Mouse (Mus musculus) cerebellum, postnatal 4 days (tissue): ENCODE results near the gene Tmem251.

ENCODE experiments used
- DNase-seq, 2 experiments: peaks; one replicate each; pipeline ENCODE4 v3.0.0; 2022; ENCODE audit warnings: low spot score in 2 of 2, mixed read lengths in 1 of 2

Tmem251 gene

GRCm38 (mm10) chr12:102757055-102757688, 13.6 kb downstream of the Tmem251 start:
- no peak for DNase-seq

DNA sequence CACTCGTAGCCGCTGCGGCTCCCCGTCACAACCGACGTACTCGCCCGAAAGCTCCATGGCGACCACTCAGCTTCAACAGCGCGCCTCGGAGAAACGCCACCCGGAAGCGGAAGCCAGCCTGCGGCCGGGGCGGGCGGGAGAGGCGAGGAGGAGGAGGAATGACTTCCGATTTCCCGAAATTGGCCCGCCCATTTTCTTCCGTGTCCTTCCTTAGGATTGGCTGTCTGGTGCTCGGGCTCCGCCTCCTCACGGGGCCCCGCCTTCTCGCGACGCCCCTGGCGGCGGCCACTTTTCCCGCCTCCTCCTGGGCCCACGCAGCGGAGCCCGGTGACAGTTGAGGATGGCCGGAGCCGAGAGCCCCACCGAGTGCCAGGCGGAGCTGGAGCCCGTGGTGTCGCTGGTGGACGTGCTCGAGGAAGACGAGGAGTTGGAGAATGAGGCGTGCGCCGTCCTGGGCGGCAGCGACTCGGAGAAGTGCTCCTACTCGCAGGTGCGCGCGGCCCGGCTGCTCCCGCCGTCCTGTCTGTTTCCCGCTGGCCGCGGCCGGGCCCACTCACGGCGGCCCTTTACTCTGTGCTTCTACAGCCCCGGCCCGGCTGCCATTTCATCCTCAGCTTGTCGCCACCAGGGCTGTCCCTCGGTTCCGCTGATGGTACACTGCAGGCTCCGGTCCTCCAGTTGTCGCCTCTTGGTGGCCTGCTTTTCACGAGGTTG, 14.3 kb downstream of the Tmem251 start, which contains the start of the genes Gm28051, Gon7 and Ubr7:
Gene Gm28051 (minus strand): TSS at position 77 of the 714 bp plus-strand sequence.
Gene Gon7 (minus strand): TSS at position 115 of the 714 bp plus-strand sequence.
Gene Ubr7 (plus strand): TSS at position 279 of the 714 bp plus-strand sequence.
- peak; percentile 88 to 94 for DNase-seq

DNA sequence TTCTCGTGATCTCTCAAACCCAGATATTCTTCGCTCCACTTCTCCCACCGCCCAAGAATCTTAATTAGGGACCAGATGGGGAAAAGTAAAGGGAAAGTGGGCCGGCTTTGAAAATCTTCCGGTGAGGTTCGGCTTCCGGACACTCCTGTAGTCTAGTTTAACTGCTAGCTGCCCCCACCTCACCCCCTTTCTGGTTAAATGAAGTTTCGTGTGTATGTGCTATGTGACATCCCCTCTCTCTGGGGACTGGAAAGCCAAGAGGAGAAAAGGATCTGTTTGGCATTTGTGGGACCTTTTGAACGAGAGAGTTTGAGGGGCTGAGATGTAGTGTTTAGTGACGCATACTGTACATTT, 14.8 kb downstream of the Tmem251 start, which contains the start of gene Gm20604:
Gene Gm20604 (minus strand): TSS at position 270 of the 354 bp plus-strand sequence.
- DNase-seq: no peak

DNA sequence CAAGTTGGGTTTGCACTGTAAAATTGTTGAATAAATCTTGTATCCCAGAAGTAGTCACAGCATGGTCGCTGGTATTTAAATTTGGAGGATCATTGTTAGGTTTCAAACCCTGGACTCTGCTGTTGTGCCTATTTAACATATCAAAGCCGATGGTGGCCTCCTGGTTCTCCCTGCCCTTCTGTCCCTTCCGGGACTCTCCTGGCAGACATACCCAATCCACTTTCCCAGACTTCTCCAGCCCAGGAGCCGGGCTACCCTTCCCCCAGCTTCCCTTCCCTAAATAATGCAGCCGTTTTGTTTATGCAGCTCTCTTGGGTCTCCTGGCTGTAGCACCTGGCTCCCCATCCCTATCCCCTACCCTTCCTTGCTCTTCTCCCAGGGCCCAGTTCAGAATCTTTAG, 15.4 kb downstream of the Tmem251 start:
- DNase-seq: no peak

GRCm38 (mm10) chr12:102761668-102762067, 18.1 kb downstream of the Tmem251 start:
- no peak for DNase-seq

DNA sequence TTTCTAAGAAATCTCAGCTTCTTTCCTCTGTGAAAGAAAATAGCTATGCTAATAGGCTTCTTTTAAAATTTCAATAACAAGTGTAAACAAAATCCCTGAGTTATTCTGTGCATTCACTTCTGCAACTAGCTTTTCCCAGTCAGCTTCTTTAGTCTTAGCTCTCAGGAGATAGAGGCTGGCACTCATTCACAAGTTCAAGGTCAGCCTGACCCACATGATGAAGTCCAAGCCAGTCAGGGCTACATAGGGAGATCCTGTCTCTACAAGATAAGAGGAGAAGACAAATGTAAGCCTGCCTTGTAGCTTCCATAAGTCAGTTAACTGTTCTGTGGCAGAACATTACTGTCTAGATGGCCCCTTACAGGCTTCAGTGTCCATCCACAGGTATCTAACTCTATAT, 20.1 kb downstream of the Tmem251 start:
- no peak for DNase-seq

- no peak for DNase-seq
These were observed 25.4 kb downstream of the Tmem251 start for GRCm38 (mm10) chr12:102769000-102769399.

- no peak for DNase-seq
These were observed 28.0 kb downstream of the Tmem251 start for GRCm38 (mm10) chr12:102771601-102772000.

DNA sequence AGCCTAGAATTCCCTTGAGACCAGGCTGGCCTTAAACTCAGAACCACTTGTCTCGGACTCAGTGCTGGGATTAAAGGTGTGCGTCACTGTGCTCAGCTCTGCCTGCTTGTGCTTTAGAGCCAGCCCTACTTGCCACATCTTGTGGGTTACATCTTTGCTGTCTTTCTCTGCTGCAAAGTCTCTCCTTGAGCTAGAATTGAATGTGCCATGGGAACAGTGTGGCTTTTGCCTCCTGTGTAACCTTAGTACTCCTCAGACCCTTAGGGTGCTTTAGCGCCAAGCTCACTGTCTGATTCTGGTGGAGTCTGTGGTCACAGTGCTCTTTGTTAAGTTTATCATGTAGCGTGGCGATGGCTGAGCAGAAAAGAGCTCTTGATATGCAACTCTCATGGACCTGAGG, 29.1 kb downstream of the Tmem251 start:
- no peak for DNase-seq

- no peak for DNase-seq
These were observed 32.5 kb downstream of the Tmem251 start for GRCm38 (mm10) chr12:102776035-102776434.

DNA sequence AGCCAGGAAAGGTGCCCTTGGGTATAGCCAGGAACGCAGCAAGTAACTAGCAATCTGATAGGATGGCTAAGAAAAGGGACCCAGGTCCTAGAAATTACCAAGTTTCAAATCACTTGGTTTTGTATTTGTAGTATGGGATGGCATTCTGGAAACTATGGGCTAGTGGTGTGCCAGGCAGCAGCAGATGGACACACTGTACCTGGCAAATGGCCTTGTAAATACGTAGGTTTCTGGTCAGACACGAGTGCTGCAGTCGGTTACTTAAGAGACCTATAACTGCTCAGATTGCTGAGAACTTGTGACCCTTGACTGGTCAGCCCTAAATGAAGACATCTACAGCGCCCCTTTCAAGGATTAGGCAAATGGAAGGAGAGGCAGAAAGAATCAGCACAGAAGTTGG, 34.6 kb downstream of the Tmem251 start:
- no peak for DNase-seq

- no peak for DNase-seq
These were observed 35.9 kb downstream of the Tmem251 start for GRCm38 (mm10) chr12:102779452-102779851.

- DNase-seq: no peak
These were observed 39.3 kb downstream of the Tmem251 start for GRCm38 (mm10) chr12:102782841-102783240.

- DNase-seq: no peak
These were observed 41.5 kb downstream of the Tmem251 start for GRCm38 (mm10) chr12:102784899-102785592.

DNA sequence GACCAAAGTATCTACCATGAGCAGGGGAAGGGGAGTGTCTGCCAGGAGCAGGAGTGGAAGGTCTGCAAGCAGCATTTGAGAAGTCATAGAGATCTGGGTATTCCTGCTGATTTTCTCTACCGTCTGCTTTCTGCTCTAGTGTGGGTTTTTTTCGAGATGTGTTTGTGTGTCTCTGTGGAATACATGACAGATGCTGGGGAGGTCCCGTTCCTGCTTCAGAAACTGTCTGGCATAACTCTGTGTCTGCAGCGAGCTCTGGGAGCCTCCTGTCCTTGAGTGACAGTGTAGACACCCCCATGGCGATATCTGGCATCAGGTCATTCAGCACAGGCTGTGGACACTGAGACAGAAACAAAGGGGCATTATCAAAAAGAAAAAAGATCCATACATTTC, 42.0 kb downstream of the Tmem251 start:
- DNase-seq: no peak

DNA sequence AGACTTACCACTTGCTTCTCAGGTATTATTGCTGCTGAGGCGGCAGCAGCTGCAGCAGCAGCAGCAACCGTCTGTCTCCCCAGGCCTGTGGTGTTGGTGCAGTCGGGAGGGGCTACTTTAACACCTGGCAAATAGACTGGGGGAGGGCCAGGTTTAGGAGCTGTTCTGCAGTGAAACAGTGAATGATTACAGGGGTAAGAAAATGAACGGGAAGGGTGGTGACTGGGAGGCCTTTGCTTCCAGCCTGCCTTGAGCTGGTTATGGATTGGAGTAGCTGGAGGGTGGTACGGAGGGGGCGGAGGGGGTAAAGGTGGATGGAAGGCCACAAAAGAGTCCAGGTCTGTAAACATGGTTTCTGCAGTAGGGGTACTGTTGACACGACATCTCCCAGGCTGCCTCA, 44.4 kb downstream of the Tmem251 start:
- DNase-seq: no peak
